Mouse (Mus musculus) gastrocnemius, postnatal 25 days (tissue): ENCODE measurements around the gene Gm20509. TPM values are rescaled to one million over a fixed set of nuclear protein-coding genes. Genes with fewer than 3 reads are reported as not detected.
"Not testable (repeated sequence)": the region's sequence is repeated elsewhere in the genome, so short reads cannot be mapped to it uniquely, and the experiment has no call there.

ENCODE experiments used
- DNase-seq: peaks from one replicate; pipeline ENCODE4 v3.0.0; 2022
- long read RNA-seq, 2 experiments: library from polyadenylated mRNA; stranded (forward); transcript quantifications; one replicate each; pipeline ENCODE4 v2.0.0; 2021
- total RNA-seq, 2 experiments: library from RNA; stranded (reverse); gene quantifications; 1 replicate in 1 of 2; 2 replicates in 1 of 2; pipeline ENCODE4 v1.2.3; 2021

Gm20509 gene
- total RNA-seq = not detected
- long read RNA-seq, experiment 1 = 0 reads
- long read RNA-seq, experiment 2 = 0 reads

- no peak for DNase-seq
Observed at GRCm38 (mm10) chr9:73102181-73102580, at the start of gene Gm20509. Gm20509 (plus strand) TSS chr9:73102470.

DNA sequence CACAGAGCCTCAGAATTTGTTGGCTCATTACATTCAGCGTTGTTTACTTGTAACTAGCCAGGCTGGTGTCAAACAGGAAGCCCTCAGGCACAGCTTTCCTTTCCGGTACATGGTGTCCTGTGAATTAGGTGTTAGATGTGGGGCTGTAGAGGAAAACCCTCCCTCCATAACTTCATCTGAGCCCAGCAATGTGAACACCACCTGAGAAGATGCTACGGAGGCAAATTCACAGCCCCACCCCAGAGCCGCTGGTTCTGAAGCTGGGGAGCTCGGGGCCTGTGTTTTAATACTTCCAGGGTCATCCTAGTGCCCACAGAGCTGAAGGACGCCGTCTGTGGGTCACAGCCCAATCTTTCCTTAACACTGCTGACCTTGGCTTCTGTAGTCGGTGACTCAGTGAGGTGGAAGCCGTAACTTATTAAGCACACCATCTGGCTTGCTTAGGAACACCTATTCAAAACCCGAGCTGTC is 46.8 kb upstream of the Gm20509 start:
- DNase-seq = no peak

GRCm38 (mm10) chr9:73059224-73059623 is 43.0 kb upstream of the Gm20509 start:
- no peak for DNase-seq

GRCm38 (mm10) chr9:73063621-73064290 is 38.5 kb upstream of the Gm20509 start:
- DNase-seq = no peak

GRCm38 (mm10) chr9:73067086-73067485 is 35.2 kb upstream of the Gm20509 start:
- DNase-seq = no peak

GRCm38 (mm10) chr9:73068230-73068679 is 34.0 kb upstream of the Gm20509 start:
- no peak for DNase-seq

DNA sequence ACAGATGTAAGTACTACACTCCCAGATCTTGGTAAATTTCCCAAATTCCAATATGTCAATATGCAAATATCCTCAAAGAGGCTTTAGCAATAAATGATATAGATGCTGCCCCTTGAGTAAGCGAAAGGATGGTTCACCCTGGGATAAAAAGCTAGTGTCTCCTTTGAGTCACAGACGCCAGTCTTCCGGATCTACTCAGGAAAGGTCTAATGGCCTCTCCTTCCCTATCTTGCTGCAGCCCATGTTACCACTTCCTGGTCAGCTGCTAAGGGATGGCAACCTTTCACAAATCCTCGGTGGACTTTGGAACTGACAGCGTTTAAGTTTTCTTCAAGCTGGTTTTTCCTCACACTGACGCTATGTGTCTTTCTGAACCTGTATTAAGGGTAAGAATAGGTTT is 33.6 kb upstream of the Gm20509 start:
- DNase-seq = no peak

- DNase-seq = no peak
Observed at GRCm38 (mm10) chr9:73070971-73071659, 31.2 kb upstream of the Gm20509 start.

DNA sequence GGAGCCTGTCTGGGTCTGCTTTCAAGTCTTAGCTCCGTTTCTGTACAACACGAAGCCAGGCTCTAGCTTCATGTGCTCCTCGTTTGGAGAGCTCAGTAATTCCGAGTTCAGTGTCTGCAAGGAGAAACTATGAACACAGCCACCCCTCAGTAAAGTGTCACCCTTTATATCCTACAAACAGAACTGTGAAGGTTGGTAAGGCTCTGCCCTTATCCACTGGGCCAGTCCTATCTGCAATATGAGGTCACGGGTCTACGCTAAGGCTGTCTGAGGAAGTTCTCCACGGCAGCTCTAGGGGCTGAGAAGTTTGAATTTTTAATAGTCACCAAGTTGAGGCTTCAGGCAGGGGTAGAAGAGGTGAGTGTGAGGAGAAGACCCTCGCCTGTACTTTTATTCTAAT is 29.8 kb upstream of the Gm20509 start:
- no peak for DNase-seq

- no peak for DNase-seq
Observed at GRCm38 (mm10) chr9:73073169-73073568, 29.1 kb upstream of the Gm20509 start.

DNA sequence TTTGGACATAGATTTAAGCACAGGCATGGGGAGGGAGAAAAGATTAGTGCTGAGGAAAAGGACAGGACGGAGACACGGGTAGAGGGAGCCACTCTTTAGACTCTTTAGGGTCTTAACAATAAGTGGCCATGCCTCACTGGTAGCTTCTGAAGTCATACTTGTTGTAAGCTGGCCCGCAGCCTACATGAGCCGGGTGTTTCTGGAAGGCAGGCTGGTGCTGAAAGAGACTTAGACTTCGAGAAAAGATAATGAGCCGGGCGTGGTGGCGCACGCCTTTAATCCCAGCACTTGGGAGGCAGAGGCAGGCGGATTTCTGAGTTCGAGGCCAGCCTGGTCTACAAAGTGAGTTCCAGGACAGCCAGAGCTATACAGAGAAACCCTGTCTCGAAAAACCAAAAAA is 22.9 kb upstream of the Gm20509 start:
- DNase-seq = not testable (repeated sequence)

DNA sequence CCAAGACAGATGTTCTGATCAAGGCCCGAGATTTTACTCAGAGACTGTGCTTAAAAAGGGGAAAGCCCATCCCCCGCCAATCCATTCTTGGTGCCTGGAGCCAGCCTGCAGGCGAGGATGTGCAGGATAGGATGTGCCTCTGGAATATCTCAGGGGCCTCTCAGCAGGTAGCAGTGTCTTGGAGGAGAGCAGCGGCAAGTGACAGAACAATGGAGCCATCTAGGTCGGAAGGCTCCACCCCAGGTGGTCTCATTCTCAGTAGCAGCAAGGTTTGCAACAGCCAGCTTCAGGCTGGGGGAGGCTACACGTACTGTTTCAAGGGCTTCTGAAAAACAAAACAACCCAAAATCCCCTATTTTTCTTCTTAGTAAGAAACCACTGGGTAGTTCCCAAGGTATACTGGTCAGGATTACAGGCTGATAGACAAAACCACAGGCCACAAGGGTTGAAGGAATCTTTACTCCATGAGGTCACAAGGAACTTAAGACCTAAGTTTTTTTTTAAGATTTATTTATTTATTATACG is 22.4 kb upstream of the Gm20509 start:
- no peak for DNase-seq

DNA sequence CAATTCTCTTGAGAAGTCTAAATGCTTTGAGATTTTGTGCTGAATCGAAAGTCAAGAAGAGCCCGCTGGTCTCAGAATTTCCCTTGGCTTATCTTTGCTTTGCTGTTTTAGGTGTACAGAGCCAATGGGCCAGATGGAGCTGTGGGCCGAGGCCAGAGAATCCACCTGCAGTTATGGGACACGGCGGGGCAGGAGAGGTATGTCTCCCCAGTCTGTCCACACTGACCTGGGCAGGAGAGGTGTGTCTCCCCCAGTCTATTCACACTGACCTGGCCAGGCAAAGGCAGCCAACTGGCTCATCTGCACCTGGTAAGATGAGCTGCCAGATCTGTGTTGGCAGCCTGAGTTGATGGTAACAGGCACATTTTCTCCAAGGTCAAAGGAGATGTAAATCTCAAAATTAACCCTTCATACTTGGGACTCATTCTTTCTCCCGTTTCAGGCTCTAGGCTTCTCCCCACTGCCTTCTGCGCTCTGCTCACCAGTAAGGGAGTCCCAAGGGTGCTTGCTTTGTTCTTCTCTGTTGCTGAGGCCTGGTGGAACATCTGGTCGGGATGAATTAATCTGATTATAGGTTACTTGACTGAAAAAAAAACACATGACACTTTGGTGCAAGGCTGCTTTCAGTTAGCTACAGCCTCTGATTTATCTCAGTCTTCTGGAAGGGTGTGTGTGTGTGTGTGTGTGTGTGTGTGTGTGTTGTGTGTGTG is 19.8 kb upstream of the Gm20509 start:
- no peak for DNase-seq

GRCm38 (mm10) chr9:73083956-73084355 is 18.3 kb upstream of the Gm20509 start:
- DNase-seq = no peak

DNA sequence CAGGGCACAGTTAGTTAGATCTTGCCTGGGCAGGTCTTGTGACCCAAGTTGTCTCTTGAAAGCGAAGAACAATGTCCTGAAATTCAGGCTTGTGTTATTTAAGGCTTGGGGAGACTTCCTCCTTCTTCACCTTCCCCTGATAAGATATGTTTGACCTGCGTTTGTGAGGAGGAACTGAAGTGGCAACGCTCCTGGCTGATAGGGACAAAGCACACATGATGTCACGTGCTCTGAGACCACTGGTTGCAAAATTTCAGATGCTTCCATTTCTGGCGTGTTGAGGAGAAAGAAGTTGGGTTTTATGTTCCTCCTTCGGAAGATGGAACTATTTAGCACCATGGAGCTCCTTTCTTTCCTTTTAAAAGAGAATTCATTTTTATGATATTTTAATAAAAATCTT is 16.4 kb upstream of the Gm20509 start:
- no peak for DNase-seq

DNA sequence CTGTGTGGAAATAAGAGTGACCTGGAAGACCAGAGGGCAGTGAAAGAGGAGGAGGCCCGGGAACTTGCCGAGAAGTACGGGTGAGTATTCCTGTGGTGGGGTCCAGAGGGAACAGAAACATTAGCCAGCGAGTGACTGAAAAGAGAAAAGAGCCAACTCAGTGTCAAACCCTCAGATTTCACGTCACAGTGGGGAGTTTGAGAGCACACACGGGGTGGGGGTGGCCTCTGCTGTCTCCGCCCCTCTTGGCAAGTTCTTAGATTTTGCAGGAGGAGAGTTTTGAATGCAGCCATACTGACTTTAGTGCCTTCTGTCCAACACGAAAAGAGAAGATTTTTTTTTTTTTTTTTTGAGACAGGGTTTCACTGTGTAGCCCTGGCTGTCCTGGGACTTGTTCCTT is 15.1 kb upstream of the Gm20509 start:
- no peak for DNase-seq

DNA sequence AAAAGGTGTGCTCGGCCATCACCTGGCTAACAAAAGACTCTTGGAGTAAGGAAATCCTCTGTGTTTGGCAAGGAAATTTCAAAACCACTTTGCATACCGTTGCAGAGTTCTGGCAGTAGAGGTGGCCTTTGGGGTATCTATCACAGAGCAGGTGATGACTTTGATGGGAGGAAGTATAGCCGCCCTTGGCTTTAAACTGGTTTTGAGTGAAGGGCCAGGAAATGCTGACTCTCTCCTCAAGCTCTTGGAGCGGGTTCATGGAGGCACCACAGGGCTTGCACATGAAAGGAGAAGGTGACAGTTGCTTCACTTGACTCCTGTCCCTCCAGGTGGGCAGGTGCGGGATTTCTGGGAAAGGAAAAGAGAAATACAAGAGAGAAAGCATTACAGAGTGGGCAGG is 14.7 kb upstream of the Gm20509 start:
- no peak for DNase-seq

- no peak for DNase-seq
Observed at GRCm38 (mm10) chr9:73089222-73089920, 12.9 kb upstream of the Gm20509 start.

GRCm38 (mm10) chr9:73090121-73090520 is 12.1 kb upstream of the Gm20509 start:
- DNase-seq = no peak

- no peak for DNase-seq
Observed at GRCm38 (mm10) chr9:73091747-73092146, 10.5 kb upstream of the Gm20509 start.

- DNase-seq = no peak
Observed at GRCm38 (mm10) chr9:73094580-73094979, 7.7 kb upstream of the Gm20509 start.

GRCm38 (mm10) chr9:73097898-73098297 is 4.4 kb upstream of the Gm20509 start:
- no peak for DNase-seq
